Mouse (Mus musculus) urinary bladder, postnatal 14 days (tissue): Measurements from ENCODE around the gene Xirp1.

Source experiments
- DNase-seq: peaks from one replicate; pipeline ENCODE4 v3.0.0; 2021; ENCODE audit warnings: low spot score

The Xirp1 gene

DNA sequence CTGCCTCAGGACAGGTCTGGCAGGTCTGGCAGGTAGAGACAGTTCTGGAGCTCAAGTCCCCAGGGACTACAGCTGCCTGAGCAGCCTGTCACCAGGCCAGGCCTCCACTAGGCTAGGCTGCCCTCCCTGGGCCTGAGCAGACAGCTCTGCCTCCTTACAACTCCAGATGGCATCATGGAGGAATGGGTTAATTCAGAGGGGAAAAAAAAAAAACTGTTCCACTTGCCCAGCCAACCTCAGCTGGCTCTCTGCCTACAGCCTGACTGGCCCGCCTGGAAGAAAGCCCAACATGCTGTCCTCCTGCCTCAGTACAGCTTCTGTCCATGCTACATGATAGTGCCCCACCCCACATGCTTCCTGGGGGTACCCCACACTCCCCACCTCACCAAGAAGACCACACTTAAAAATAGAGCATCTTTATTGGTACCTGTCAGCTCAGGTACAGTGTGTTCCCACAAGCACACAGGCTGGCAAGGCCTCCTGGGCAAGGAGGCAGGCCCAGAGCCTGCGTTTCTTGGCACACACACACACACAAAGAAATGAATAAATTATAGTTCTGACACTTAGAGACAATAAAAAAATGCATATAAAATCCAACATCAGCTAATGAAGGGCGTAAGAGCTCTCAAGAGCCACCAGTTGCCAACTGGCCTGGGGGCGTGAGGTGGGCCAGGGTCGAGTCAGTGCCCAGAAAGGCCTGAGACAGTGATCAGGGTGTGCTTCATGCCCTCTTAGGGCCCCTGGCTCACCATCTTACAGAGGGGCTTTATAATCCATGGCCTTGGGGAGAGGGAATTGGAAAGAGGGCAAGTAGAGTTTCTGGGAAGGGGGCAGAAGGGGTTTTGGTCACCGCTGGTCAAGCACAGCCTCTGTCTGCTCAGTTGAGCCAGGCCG lies 52.4 kb downstream of the Xirp1 start:
- peak; percentile 77 for DNase-seq

DNA sequence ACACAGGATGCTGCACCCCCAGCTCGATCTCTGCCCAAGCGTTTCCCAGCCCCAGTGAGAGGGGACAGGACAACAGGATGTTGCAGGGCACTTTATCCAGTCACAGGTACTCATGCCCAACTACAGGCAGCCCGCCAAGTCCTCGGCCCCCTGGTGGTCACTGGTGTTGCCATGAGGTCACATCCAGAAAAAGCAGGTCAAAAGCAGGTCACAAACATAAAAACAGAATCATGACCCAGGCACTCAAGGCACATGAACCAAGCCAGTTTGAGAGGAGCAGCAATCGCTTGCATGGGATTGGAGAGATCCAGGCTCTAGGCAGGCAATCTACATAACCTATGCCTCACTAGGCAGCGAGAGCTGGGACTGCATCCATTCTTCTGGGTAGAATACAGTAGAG lies 53.2 kb downstream of the Xirp1 start:
- DNase-seq, result peak; percentile 76

DNA sequence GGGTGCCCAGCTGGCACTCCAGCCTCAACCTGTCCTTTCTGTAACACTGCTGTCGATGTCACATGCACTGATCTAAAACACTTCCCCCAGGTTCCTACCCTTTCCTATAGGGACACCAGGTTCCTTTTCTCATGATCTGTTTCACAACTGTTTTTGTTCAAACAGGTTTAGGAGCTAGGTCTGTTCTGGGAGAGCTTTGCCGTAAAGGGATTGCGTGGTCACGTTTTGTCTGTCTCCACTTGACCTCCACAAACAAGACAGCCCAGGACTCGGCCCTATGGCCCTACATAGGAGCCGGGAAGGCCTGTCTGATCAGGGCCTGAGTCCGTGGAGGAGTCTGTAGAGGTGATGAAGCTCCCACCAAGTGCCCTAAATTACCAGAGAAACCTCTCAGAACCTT lies 53.6 kb downstream of the Xirp1 start:
- no peak for DNase-seq

DNA sequence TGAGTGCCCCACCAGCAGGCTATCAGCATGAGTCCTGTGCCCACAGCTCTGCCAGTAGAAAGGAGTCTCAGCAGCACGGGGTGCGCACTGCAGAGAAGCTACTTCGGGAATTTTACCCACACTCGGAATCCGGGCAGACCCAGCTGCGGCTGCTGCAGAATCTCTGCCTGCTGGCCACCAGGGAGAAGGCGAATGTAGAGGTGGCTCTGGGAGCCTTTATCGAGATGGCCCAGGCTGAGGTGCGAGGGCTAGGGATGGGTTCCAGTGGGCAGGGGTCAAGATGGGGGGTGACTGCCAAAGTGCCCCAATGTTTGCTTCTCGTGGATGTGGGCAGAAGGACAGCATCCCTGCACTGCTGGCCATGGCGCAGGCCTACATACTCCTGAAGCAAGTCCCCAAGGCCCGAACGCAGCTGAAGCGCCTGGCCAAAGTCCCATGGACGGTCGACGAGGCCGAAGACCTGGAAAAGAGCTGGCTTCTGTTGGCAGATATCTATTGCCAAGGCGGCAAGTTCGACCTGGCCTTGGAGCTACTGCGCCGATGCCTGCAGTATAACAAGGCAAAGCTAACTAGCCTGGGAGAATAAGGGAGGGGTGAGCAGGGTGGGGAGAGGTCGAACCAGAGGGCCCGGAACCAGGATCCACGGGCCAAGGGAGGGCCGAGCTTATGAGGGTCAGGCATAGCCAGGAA lies 57.0 kb downstream of the Xirp1 start:
- no peak for DNase-seq

DNA sequence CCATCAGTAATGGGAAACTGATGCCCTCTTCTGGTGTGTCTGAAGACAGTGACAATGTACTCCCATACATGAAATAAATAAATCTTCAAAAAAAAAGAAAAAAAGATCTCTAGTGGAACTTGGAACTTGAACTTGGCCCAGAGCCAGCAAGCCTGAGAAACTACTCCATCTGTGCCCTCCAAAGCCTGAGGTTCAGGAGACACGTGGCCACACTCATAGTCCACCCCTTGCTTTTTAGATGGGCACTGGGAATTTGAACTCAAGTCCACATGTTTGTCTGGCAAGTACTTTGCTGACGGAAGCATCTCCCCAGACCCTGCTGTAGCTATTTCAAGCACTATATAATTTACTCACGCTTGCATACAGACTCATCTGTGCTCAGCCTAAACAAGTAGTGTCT lies 58.2 kb downstream of the Xirp1 start:
- DNase-seq, result no peak

DNA sequence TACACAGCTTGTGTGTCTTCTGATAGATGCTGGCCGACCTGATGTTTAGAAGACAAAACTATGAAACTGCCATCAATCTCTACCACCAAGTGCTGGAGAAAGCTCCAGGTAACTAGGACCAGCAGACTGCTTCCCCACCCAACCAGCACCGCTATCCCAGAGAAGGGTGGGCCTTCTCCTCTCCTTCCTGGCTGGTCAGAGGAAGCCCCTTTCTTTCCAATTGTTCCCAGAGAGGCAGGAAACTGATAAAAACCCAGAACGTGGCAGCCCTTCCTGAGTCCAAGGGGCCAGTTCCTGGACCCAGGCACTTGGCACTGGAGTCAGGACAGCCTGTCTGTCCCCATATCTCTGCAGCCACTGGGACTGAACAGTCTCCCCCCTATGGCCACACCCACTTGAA lies 59.2 kb downstream of the Xirp1 start:
- DNase-seq, result no peak
